Mouse (Mus musculus) ES-Bruce4 (cell line): Measurements from ENCODE around the gene Kcnk18.

ENCODE experiments used
- CTCF ChIP-seq: IDR thresholded peaks from one replicate; pipeline ENCODE4 v1.8.1; 2011; ENCODE audit warnings: low read depth, low read length
- EP300 ChIP-seq: IDR thresholded peaks from 2 replicates; pipeline ENCODE4 v1.6.1; 2011; ENCODE audit warnings: low read depth, low read length; ENCODE audit not compliant: insufficient read depth
- POLR2A ChIP-seq: IDR thresholded peaks from one replicate; pipeline ENCODE4 v1.8.1; 2011; ENCODE audit warnings: low read length; ENCODE audit not compliant: insufficient read depth

DNA sequence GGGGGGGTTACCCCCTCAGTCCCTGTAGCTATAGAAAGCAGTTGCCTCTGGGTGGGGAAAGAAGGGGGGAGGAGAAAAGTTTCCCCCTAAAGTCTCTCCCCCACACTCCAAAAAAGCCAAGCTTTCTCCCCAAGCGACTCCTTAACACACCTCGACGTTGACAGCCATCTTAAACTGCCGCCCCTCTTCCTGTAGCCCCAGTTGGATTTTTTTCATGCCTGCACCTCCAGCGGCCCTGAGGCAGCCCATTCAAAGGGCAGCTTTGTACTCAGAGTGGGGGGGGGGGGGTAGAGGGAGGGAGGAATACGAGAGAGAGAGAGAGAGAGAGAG lies 48.3 kb upstream of the Kcnk18 start:
- TF ChIP-seq CTCF (no peak), POLR2A (no peak), EP300 (no peak)
